ENCODE assay signal across 8 mouse cellular contexts in genomic region chr15:98608784-98609250, GRCm38 (mm10). TPM values are rescaled to one million over a fixed set of nuclear protein-coding genes. Genes with fewer than 3 reads are reported as not detected.
A peak's percentile ranks its signal among the peaks of the same experiment; 100 is the strongest.
DNase-seq lines count a peak whose midpoint lies in the region; ATAC-seq and TF ChIP-seq lines count a peak whose summit lies in the region.

No protein-coding gene starts in this region.

- ATAC-seq in hindbrain, embryonic 14.5 days (ENCODE audit: low FRiP score) = peak; percentile 39
- no peak; the same call in none of the 2 replicates for ATAC-seq in liver, embryonic 14.5 days (ENCODE audit: insufficient read depth)

- no peaks in the 10 kb centered on the region for H3K9me3 ChIP-seq in hindbrain, embryonic 14.5 days (ENCODE audit: control insufficient read depth, low read length)
- H3K9me3 ChIP-seq in liver, embryonic 14.5 days (ENCODE audit: control insufficient read depth, low read length) = no peaks in the 10 kb centered on the region

- DNase-seq in adrenal gland, adult (ENCODE audit: inconsistent age in 2 of 2, low spot score in 1 of 2) = peak; percentile 38 to 71
- no peak for DNase-seq in adrenal gland, postnatal 4 days (ENCODE audit: low spot score in 2 of 2)
- peak; percentile 21 for DNase-seq in urinary bladder, postnatal 25 days (ENCODE audit: low spot score)
- DNase-seq in urinary bladder, postnatal 36 days (ENCODE audit: low spot score in 2 of 2) = no peak
- DNase-seq in hindbrain, embryonic 14.5 days (ENCODE audit: low spot score) = no peak
- DNase-seq in liver, embryonic 14.5 days (ENCODE audit: low read depth in 3 of 3, low spot score in 3 of 3) = no peak
- DNase-seq in retina, embryonic 14.5 days (ENCODE audit: low spot score) = peak; percentile 43
- DNase-seq in right cerebral cortex, postnatal 14 days = no peak

- 2% methylated on average over 8 of the region's 26 CpGs for WGBS in hindbrain, embryonic 14.5 days
- WGBS in liver, embryonic 14.5 days (ENCODE audit: insufficient replicate concordance) = 2% methylated on average over 15 of the region's 26 CpGs

- no peak; the same call in 1 of the 2 replicates for TF ChIP-seq CTCF in liver, embryonic 14.5 days (IDR thresholded peaks at IDR 0.05; ENCODE audit: low read depth)

- H3K4me2 ChIP-seq in hindbrain, embryonic 14.5 days (replicated peaks) = peak overlapping the region; percentile 95
- H3K4me2 ChIP-seq in liver, embryonic 14.5 days (ENCODE audit: low read depth) = peak overlapping the region; percentile 94

- H3K36me3 ChIP-seq in hindbrain, embryonic 14.5 days (replicated peaks; ENCODE audit: control insufficient read depth, insufficient read depth) = peaks cover 12% of the 10 kb centered on the region
- H3K36me3 ChIP-seq in liver, embryonic 14.5 days (replicated peaks; ENCODE audit: control insufficient read depth, insufficient read depth, low read depth) = peaks cover 6% of the 10 kb centered on the region

- H3K27ac ChIP-seq in hindbrain, embryonic 14.5 days = peak overlapping the region; percentile 77
- H3K27ac ChIP-seq in liver, embryonic 14.5 days = peak overlapping the region; percentile 100

- peak overlapping the region; percentile 89 for H3K9ac ChIP-seq in hindbrain, embryonic 14.5 days
- H3K9ac ChIP-seq in liver, embryonic 14.5 days (replicated peaks) = peak overlapping the region; percentile 88

- H3K4me1 ChIP-seq in hindbrain, embryonic 14.5 days (replicated peaks; ENCODE audit: control insufficient read depth, insufficient read depth, low read length) = peaks cover 22% of the 10 kb centered on the region
- peaks cover 38 to 45% of the 10 kb centered on the region in 2 experiments for H3K4me1 ChIP-seq in liver, embryonic 14.5 days (replicated peaks; ENCODE audit: control insufficient read depth in 2 of 2, insufficient read depth in 2 of 2, low read length in 1 of 2)

- H3K4me3 ChIP-seq in hindbrain, embryonic 14.5 days (replicated peaks; ENCODE audit: low read length) = peak overlapping the region; percentile 57
- peak overlapping the region; percentile 68 to 82 for H3K4me3 ChIP-seq in liver, embryonic 14.5 days (ENCODE audit: insufficient read depth in 1 of 2, low read depth in 2 of 2, low read length in 2 of 2)

- no peak for TF ChIP-seq EP300 in liver, embryonic 14.5 days (IDR thresholded peaks at IDR 0.05; ENCODE audit: low read depth)

- H3K27me3 ChIP-seq in hindbrain, embryonic 14.5 days (ENCODE audit: control insufficient read depth, insufficient read depth, low read length) = no peaks in the 10 kb centered on the region
- H3K27me3 ChIP-seq in liver, embryonic 14.5 days (ENCODE audit: control insufficient read depth, insufficient read depth, low read length) = no peaks in the 10 kb centered on the region

RNA-seq across cellular contexts. Expression of gene Adcy6, which starts 1.1 kb away (rescaled TPM):
- 10 to 100 TPM; 78.0 to 83.3 TPM for total RNA-seq in adrenal gland, postnatal 4 days (2021)
- 8.4 and 11.0 TPM in 2 replicates for polyA plus RNA-seq in hindbrain, embryonic 14.5 days (2014; fragmentation: Nextera tagmentation; extraction: Ambion mirVana)
- polyA plus RNA-seq in liver, embryonic 14.5 days (2012; rRNA removed) = 11.3 and 13.1 TPM in 2 replicates
- 4.2 and 5.7 TPM in 2 replicates for polyA plus RNA-seq in liver, embryonic 14.5 days (2014; fragmentation: Nextera tagmentation; extraction: Ambion mirVana)

RNA-seq across cellular contexts. Expression of gene Cacnb3, which starts 21.8 kb away (rescaled TPM):
- total RNA-seq in adrenal gland, postnatal 4 days (2021) = 10 to 100 TPM; 28.6 to 34.5 TPM
- polyA plus RNA-seq in hindbrain, embryonic 14.5 days (2014; fragmentation: Nextera tagmentation; extraction: Ambion mirVana) = 98.3 and 101 TPM in 2 replicates
- 0.85 and 1.5 TPM in 2 replicates for polyA plus RNA-seq in liver, embryonic 14.5 days (2012; rRNA removed)
- 0.27 and 0.42 TPM in 2 replicates for polyA plus RNA-seq in liver, embryonic 14.5 days (2014; fragmentation: Nextera tagmentation; extraction: Ambion mirVana)

RNA-seq across cellular contexts. Expression of gene 4930415O20Rik, which starts 38.0 kb away (rescaled TPM):
- under 1 TPM in 1 of 2 experiments, not detected in 1; 0.62 TPM for total RNA-seq in adrenal gland, postnatal 4 days (2021)
- not detected in 2 replicates for polyA plus RNA-seq in hindbrain, embryonic 14.5 days (2014; fragmentation: Nextera tagmentation; extraction: Ambion mirVana)
- polyA plus RNA-seq in liver, embryonic 14.5 days (2012; rRNA removed) = not detected in 2 replicates
- polyA plus RNA-seq in liver, embryonic 14.5 days (2014; fragmentation: Nextera tagmentation; extraction: Ambion mirVana) = not detected in 2 replicates

RNA-seq across cellular contexts. Expression of gene Ccnt1, which starts 38.1 kb away (rescaled TPM):
- 10 to 100 TPM; 52.8 to 65.1 TPM for total RNA-seq in adrenal gland, postnatal 4 days (2021)
- 59.8 and 65.1 TPM in 2 replicates for polyA plus RNA-seq in hindbrain, embryonic 14.5 days (2014; fragmentation: Nextera tagmentation; extraction: Ambion mirVana)
- 6.1 and 8.2 TPM in 2 replicates for polyA plus RNA-seq in liver, embryonic 14.5 days (2012; rRNA removed)
- polyA plus RNA-seq in liver, embryonic 14.5 days (2014; fragmentation: Nextera tagmentation; extraction: Ambion mirVana) = 23.7 and 24.7 TPM in 2 replicates

RNA-seq across cellular contexts. Expression of gene Ddx23, which starts 53.9 kb away (rescaled TPM):
- 10 to 100 TPM; 76.4 to 85.9 TPM for total RNA-seq in adrenal gland, postnatal 4 days (2021)
- polyA plus RNA-seq in hindbrain, embryonic 14.5 days (2014; fragmentation: Nextera tagmentation; extraction: Ambion mirVana) = 22.5 and 24.2 TPM in 2 replicates
- polyA plus RNA-seq in liver, embryonic 14.5 days (2012; rRNA removed) = 16.5 and 23.4 TPM in 2 replicates
- polyA plus RNA-seq in liver, embryonic 14.5 days (2014; fragmentation: Nextera tagmentation; extraction: Ambion mirVana) = 11.0 and 11.7 TPM in 2 replicates

Comparison
In these comparisons a context has a peak if more than half of its experiments do, and no peak if none do; other contexts are left out.
1. DNase-seq: peak in adrenal gland, adult (2 of 2), urinary bladder, postnatal 25 days (single experiment) and retina, embryonic 14.5 days (single experiment); none in adrenal gland, postnatal 4 days (0 of 2), urinary bladder, postnatal 36 days (0 of 2), hindbrain, embryonic 14.5 days (single experiment), liver, embryonic 14.5 days (0 of 3) and right cerebral cortex, postnatal 14 days (single experiment).
2. RNA of gene Cacnb3, which starts 21.8 kb away (polyA plus RNA-seq): 98.3 to 101 TPM in hindbrain, embryonic 14.5 days; 0.27 to 1.5 TPM in liver, embryonic 14.5 days; every median in the first group is over 10 times any median in the second.